Mouse (Mus musculus) heart, adult 9 months (tissue): Measurements from ENCODE around the gene Dnah2.
"Not testable (repeated sequence)": the region's sequence is repeated elsewhere in the genome, so short reads cannot be mapped to it uniquely, and the experiment has no call there.

Experiments used
- DNase-seq, 2 experiments: peaks; one replicate each; pipeline ENCODE4 v3.0.0; 2022; ENCODE audit warnings: low spot score in 2 of 2

The Dnah2 gene

DNA sequence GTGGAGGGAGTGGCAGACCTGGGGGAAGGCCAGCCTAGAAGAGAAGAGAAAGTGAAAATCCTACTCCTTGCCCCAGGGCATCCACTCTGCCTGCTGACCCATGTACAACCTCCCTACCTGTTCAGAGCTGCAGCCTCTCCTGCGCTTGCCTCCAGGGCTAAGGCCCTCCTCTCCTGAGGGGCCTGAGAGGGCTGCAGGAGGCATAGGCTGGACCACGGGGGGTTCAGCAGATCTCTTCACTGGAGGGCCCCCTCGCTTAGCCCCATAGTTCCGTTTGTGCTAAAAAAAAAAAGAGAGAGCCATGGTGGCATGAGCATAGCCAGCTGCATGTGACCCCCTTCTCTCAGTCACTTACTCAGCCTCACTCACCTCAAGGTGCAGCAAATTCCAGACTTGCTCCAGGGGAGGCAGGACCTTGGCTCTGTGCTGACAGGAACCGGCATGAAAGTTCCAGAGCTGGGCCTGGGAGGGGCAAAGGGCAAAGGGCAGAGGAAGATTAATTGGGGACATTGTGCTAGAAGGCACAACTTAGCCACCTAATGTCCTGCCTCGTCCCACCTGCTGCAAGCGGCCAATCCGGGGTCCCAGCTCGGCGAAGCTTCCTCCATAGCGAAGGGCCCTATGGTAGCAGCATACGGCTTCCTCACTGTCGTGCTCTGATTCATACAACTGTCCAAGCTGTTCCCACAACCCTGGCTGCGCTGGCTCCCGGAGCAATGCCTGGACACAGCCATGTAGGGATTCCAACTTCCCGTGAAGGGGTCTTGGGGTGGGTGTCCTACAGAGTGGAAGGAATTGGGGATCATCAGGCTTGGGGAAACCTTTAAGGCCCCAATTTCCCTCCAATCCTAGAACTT lies 141.8 kb downstream of the Dnah2 start:
- DNase-seq, result no peak

- no peak for DNase-seq
These were observed 142.6 kb downstream of the Dnah2 start for GRCm38 (mm10) chr11:69406282-69406681.

GRCm38 (mm10) chr11:69405397-69406200 lies 143.3 kb downstream of the Dnah2 start:
- no peak for DNase-seq

DNA sequence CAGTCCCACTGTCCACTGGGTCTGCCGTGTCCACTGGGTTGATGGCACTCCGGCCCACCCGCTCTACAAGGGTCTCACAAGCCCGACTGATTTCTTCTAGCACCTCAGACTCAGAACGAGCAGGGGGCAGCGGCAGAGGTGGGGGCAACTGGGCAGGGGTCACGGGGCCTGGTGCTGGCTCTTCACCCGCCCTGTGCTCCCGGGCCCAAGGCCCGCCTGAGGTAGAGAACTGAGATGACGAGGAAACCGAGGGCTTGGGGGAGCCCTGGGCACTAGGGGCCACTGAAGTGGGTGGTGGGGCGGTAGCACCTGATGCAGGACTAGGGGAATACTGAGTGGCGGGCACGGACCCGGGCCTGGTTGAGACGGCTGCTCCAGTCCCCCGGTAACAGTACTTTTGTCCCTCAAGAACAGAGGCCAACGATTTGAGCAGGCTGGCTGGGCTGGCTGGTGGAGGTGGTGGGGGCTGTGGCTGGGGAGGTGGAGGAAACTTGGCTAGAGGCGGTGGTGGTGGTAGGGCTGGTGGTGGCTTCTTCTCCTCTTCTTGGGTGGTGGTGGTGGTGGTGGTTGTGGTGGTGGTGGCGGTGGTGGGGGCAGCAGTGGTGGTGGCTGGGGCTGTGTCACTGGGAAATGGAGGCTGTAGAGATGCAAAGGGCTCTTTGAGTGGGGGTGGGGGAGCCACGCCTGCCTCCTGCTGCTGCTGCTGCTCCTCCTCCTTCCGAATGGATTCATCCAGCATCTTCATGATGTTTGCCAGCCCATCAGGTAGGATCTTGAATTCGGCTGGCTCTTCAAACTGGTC lies 144.1 kb downstream of the Dnah2 start:
- DNase-seq, result no peak

- no peak for DNase-seq
These were observed 145.0 kb downstream of the Dnah2 start for GRCm38 (mm10) chr11:69403691-69404594.

DNA sequence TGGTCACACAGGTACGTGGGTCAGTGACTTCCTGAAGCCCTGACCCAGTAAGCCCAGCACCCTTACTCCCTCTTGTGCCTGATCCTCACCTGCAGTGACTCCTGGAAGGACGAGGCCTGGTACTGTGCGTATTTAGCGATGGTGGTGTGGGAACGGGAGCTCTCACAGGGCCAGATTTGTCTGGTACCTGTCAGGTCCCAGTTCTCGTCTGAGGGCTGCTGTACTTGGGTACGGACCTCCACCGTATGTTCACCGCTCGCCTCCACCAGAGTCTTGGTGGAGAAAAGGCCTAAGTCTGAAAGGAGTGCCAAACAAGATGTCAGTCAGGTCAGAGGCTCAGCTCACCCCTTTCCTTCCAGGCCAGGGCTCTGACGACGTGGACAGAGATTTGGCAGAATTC lies 146.9 kb downstream of the Dnah2 start:
- no peak for DNase-seq

DNA sequence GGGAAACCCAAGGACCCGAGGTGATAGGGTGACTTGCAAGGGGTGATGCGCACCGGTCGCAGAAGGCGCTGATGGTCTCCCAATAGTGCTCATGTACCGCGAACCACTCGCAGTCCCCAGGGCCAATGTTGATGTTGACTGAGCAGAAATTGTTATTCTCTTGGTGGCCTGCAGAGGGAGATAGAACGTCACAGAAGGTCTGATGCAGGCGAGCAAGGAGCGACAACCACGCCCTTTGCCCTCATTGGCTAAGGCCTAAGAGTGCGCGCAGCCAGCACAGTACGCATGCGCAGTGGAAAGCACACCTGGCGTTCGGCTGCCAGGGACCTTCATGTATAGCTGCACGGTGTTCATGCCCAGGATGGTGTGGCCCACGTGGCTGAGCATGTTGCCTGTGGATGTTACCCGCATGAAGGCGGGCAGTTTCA lies 147.7 kb downstream of the Dnah2 start:
- peak; percentile 87 to 88 for DNase-seq

- no peak for DNase-seq
These were observed 148.6 kb downstream of the Dnah2 start for GRCm38 (mm10) chr11:69400083-69400850.

DNA sequence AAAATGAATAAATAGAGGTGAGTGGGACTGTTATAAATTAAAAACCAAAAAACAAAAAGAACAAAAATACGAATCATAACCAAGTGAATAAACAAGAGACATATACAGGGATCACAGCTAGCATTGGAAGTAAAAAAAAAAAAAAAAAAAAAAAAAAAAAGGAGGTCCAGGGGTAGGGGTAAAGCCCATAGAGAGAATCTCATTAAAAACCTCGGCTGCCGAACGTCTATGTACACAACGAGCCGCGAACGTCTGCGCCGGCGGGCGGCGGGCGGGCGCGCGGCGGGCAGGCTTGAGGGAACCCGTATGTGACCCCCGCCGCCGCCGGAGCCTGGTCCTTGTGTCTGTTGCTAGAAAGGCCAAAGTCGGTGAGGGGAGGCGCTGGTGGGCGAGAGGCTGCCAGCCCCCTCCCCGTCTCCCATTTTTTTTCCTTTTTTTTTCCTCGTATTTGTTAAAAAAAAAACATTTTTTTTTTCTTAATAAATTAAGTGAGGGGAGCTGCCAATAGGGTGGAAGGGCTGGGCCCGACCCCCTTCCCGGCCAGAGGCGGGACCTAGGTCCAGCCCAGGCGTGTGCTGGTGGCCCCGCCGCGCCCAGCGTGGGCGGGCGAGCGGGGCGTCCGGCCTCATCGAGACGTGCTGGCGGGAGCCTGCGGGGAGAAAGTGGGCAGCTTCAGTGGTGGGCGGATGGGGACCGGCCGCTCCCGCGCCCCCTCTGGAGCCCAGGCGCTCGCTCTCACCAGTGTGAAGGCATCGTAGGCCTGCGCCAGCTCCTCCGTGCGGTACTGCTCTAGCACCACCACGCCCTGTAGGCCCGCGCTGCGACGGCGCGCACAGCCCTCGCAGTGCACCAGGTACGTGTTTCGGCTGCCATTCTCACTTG lies 149.5 kb downstream of the Dnah2 start:
- no peak for DNase-seq

DNA sequence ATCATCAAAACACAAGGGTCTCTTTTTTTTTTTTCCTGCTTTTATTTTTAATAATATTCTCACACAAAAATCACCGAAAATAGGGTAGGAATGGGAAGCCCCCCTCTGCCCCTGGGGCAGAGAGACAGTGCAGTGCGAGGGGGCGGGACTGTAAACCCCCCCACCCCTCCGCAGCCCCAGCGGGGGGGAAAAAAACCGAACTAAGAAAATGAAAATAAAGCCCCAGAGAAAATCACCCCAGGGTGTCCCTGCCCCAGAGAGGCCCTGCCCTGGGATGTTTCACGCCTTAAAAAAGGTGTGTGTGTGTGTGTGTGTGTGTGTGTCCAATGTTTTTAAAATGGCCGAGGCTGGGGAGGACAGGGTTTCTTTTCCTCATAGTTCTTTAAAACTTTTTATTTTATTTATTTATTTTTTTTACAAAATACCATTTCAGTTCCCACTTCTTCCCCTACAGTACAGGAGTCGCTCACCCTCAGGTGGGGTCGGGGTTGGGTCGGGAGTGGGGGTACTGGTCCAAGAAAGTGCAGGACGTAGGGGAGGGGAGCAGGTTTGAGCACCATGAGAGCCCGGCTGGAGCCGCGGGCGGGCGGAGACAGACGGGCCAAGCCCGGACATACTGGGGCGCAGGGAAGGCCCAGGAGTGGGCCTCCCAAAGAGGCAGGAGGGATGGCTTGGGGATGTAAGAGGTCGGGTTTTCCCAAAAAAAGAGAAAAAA lies 150.3 kb downstream of the Dnah2 start:
- no peak for DNase-seq

DNA sequence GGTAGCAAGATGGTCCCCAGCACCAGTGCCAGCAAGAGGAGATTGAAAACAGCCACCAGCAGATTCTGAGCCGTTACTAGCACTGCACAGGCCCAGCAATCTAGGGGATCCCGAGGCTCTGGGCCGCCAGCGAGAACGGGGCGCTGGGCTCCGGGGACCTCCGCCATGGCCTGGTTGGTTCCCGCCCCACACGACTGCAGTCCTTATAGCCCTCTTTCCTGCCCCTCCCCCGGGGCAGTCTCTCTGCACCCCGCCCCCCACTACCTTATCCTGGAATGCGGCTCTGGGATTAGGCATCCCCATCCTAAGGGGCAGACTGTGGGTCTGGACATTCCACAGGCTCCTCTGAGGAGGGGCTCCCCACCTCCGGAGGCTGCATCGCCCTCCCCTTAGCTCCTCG lies 150.9 kb downstream of the Dnah2 start, which contains the start of gene Tmem88:
TSS of gene Tmem88 (minus strand) at position 176 of the 400 bp plus-strand sequence.
- DNase-seq, result peak; percentile 58 to 82

- DNase-seq, result peak in 1 of 2 experiments; percentile 31
These were observed 151.3 kb downstream of the Dnah2 start for GRCm38 (mm10) chr11:69397581-69398057.

DNA sequence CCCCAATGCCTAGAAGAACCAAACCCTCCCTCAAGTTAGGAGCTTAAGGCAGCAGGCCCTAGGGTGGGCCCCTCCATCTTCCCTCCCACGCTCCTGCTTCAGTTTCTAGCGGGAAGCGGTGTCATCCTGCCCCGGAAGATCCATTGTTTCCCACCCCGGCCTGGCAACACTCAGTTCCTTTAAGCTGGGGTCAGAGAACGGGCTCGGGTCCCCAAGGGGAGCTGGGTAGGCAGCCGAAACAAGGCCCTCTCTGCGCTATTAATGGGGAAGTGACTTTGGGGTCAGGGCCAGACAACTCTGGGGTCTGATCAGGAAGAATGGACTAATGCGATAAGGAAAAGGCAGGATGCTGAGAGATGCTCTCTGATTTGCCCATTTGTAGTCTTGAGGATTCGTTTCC lies 152.1 kb downstream of the Dnah2 start:
- peak; percentile 82 to 92 for DNase-seq

- peak; percentile 97 to 98 for DNase-seq
These were observed 153.1 kb downstream of the Dnah2 start for GRCm38 (mm10) chr11:69395634-69396373.

- peak; percentile 90 to 95 for DNase-seq
These were observed 153.7 kb downstream of the Dnah2 start, which contains the start of the genes Naa38 and Cyb5d1 for GRCm38 (mm10) chr11:69395235-69395633. Gene Naa38, plus strand, starts transcription at chr11:69395487. Gene Cyb5d1, minus strand, starts transcription at chr11:69395631.

DNA sequence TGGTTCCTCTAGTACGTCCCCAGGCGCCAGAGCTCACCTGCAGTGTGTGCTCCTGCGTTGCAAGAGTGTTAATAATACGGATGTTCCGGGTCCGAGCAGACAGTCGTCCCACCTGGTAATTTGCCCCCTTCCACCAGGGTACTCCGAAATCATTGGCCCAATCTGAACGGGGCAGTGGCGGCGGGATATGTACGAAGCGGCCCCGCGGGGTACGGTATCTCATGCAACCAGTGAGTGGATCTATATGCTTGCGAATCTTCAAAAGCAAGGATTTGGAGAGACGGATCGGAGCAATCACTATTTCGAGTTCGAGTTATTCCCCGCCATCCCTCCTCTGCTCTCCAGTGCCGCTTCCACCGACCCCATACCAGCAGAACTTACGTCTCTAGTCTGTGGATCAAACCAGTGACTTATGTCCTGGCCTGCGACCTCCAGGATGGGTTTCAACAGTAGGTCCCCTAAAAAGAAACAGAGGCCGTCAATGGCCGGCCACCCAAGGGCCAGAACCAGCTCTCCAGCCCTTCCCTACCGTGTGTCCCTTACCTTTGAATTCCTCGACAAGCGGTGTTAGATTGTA lies 154.2 kb downstream of the Dnah2 start:
- not testable (repeated sequence) for DNase-seq
